Mouse (Mus musculus): Measurements from ENCODE around the gene Ulk2.
A peak's percentile ranks its signal among the peaks of the same experiment; 100 is the strongest.
"Not testable (repeated sequence)": the region's sequence is repeated elsewhere in the genome, so short reads cannot be mapped to it uniquely, and the experiment has no call there.

Gene Ulk2

DNA sequence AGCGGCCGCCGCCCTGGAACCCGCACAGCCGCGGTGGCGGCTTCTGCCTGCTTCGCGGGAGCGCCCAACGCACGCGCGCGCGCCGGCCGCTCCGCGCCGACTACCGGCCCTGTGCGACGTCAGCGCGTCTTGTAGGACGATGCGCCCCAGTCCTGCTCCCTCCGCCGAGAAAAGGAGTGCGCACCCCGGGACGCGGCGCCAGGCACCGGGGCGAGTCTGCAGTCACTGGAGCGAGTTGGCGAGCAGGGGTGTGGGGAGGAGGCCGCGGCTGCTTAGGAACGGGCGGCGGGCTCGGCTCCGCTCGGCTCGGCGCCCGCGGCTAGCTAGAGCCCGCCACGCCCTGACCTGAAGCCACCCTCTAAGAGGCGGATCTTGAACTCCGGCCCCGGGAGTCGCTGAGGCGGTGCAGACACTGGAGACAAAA, at the start of gene Ulk2:
Ulk2 (minus strand) TSS at position 86 of the 424 bp plus-strand sequence.
- peak; percentile 87 to 90 for DNase-seq (ENCODE audit: low spot score in 2 of 2)

DNA sequence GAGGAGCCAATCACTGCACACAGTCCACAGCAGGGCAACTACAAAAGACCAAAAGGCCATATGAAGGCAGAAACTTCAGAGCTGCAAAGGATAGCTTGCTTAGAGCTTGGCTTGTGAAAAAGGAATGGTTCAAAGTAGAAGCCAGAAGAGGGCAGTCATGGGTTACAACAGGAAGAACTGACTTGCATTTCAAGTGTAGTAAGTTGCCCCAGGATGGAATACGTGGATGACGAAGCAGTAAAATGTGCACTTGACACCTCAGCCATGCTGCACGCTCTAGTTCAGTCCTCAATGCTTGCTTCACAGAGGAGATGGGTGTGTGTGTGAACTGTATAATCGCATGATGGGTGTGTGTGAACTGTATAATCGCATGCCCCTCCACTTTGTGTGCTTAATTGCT, 27.3 kb upstream of the Ulk2 start:
- no peak for DNase-seq (ENCODE audit: low spot score in 2 of 2)

DNA sequence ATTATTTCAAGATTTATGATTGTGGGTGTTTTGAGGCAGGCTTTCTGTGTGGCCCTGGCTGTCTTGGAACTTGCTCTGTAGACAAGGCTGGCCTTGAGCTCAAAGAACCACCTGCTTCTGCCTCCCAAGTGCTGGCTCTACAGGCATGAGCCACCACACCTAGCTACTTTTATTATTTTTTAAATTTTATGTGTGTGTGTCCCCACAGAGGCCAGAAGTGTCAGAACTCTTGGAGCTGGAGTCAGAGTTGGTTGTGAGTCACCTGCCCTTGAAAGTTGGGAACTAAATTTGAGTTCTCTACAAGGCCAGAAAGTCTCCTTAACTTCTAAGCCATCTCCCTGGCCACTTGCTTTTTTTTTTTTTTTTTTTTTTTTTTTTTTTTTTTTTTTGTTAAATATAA, 25.0 kb upstream of the Ulk2 start:
- no peak for DNase-seq (ENCODE audit: low spot score in 2 of 2)

DNA sequence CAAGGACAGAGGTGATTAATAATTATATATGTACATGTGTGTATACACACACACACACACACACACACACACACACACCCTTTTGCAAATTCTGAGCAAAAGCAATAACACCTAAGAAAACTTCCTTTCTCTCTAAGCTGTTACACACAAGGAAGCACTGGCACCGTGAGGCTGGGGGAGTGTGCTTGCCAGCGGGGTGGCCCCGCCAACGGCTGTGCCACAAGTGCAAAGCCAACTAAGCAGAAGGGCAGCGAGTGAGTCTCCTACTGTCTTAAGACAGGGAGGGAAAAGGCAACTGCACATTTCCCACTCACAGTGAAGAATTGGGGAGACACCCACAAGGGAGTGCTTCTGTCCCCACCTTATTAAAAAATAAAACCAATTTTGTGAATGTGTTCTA, 17.0 kb upstream of the Ulk2 start:
- no peak for DNase-seq (ENCODE audit: low spot score in 2 of 2)

DNA sequence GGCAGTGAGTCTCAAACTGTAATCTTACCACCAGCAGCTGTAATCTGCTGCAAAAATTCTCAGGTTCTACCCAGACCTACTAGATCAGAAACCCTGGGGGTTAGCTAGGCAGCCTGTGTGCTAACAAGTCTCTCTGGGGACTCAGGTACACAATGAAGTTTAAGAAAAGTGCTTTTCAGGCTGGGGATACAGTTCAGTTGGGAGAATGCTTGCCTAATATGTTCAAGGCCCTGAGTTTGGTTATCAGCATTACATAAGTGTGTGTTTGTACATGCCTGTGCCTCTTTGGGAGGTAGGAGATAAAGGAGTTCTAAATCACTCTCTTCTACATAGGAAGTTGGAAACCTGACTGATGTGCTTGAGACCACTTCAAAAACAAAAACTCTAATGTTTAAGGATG, 12.0 kb upstream of the Ulk2 start:
- DNase-seq (ENCODE audit: low spot score in 2 of 2), result no peak

DNA sequence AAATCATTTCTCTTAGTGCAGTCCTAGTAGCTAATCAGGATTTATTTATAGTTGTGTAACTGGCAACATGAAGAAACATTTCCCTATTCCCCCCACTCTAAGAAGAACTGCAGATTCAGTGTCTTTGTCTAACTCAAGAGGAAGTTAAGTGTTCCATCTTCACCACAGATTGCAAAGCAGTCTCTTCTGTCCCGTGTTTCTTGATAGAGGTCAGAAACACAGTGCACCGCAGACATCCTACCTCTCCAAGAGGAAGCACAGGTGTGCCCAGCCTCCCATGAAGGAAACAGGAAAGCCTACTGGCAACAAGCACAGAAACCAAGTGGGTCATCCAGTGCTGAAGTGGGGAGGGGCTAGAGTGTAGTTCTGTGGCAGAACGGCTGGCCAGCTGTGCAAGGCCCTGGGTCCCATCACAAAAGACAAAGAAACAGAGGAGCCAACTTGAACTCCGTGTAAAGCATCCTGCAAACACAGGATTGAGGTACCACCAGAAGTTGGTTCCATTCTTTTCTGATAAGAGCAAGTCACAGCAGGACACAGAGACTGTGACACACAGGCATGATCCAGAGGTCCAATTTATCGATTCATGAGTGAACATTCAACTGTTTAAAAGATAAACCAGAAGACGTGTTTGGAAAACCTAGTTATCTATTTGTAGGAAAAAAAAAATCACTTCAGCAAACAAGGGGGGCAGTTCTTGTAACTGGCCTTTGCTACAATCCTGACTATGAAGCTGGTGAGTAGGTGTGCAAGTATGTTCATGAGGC, 7.1 kb upstream of the Ulk2 start:
- no peak for DNase-seq (ENCODE audit: low spot score in 2 of 2)

DNA sequence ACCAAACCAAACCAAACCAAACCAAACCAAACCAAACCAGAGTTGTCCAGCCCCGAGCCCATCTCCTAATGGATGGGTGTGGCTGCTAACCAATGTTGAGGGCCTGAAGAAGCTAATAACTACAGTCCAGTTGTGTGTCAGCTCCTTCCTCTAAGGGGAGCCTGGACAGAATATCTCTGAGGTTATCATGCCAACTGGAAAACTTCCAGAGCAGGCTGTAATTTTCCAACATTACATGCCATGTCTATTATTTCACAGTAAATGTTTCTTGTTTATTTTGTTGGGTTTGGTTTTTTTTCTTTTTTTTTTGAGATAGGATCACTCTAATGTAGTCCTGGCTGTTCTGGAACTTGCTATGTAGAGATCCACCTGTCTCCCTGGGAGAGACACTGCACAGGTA, 4.4 kb upstream of the Ulk2 start:
- DNase-seq (ENCODE audit: low spot score in 2 of 2), result no peak

DNA sequence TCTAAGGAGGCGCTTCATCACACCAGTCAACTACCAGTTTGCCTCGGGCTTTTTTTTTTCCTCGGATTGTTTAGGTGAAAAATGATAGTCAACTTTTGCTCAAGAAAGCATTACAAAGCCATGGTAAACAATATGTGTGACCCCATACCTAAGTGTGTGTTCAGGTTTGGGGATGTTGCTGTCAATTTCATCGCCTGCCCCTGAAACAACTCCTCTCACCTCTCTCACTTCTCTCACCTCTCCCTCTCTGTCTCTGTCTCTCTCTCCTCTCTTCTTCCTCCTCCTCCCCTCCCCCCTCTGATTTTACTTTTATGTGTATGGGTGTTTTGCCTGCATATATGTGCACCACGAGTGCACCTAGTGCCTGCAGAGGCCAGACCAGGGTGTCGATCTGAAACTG, 666 bp upstream of the Ulk2 start:
- DNase-seq (ENCODE audit: low spot score in 2 of 2), result no peak

DNA sequence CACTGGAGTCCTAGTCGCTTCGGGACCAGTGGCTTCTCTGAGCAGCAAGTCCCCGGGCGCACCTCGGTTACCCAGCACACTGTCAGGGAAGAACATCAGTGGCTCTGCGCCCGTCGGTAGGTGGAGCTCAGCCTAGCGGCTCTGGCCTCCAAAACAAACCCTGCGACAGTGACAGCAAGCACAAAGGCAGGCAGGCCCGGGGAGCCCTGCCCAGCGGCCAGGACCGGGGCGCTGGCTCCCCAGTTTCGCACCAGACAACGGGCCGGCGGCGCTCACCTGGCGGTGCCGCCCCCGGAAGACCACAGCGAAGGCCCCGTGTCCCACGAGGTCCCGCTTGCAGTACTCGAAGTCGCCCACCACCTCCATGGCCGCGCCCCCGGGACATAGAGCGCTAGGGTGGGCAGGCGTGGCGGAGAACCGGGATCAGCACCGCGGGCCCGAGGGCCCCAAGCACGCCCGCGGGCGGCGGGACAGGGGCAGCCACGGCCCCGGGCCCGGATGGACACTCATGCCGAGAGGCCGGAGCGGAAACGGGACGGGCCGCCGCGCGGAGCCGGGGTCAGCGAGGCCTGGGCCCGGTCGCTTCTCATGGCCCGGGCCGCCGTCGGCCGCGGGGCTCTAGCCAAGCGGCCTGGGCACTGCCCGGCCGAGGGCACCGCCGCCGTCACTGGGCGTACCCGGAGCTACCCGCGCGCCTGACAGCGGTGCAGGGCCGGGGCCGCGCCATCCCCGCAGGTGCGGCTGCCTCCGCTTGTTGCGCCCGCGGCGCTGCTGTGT, 474 bp downstream of the Ulk2 start:
- DNase-seq (ENCODE audit: low spot score in 2 of 2), result peak; percentile 81 to 87

DNA sequence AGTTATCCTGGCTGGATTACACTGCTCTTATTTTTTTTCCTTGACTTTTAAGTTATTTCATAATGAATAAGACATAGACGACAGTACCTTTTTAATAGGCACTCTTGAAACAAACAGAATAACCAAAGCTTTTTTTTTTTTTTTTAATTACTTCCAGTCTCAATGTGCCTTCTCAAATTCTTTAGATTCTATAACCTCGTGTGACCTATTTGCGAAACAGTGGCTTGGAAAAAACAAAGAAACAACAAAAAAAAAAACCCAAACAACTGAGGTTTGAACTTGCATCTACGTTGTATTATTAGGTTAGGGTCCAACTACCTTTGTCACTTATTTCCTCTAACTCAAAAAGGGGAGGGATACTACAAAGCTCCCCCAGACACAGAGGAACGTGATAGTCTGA, 1.2 kb downstream of the Ulk2 start:
- DNase-seq (ENCODE audit: low spot score in 2 of 2), result no peak

DNA sequence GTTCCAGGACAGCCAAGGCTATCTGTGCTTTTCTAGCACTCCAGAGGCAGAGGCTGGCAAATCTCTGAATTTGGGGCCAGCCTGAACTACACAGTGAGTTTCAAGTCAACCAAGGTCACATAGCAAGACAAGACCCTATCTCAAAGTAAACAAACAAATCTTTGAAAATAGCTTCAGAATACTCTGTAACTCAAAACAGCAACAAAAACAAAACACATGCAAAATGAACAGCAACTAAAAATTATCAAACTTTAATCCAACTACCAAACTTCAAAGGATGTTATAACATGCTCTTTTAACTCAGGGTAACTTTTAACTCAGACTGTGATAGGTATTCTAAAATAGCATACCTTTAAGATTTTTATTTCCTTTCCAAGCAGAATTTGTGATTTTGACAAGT, 2.0 kb downstream of the Ulk2 start:
- DNase-seq (ENCODE audit: low spot score in 2 of 2), result no peak

DNA sequence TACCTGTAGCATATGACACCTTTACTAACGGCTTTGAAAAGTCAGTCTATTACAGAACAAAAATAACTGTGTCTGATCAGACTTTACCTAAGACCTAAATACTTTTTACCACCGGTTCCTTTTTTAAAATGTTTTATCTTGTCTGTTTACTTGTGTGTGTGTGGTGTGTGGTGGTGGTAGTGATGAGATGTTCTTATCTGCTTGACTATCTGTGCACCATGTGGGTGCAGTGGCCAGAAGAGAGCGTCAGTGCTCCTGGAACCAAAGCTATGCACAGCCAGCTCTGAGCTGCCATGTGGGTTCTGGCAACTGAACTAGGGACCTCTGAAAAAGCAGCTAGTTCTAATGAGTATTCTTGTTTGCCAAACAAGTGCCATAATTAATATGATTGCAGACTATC, 3.7 kb downstream of the Ulk2 start:
- DNase-seq (ENCODE audit: low spot score in 2 of 2), result peak in 1 of 2 experiments; percentile 48

DNA sequence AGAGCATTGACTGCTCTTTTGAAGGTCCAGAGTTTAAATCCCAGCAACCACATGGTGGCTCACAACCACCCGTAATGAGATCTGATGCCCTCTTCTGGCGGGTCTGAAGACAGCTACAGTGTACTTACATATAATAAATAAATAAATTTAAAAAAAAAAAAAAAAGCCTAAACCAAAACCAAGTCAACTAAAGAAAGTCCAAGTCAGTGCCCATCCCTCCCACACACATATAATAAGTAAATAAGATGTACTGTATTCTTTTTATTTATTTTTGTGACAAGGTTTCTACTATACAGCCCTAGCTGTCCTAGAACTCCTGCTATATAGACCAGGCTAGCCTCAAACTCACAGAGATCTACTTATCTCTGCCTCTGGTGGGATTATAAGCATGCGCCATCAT, 14.2 kb downstream of the Ulk2 start:
- DNase-seq (ENCODE audit: low spot score in 2 of 2), result peak in 1 of 2 experiments; percentile 17

DNA sequence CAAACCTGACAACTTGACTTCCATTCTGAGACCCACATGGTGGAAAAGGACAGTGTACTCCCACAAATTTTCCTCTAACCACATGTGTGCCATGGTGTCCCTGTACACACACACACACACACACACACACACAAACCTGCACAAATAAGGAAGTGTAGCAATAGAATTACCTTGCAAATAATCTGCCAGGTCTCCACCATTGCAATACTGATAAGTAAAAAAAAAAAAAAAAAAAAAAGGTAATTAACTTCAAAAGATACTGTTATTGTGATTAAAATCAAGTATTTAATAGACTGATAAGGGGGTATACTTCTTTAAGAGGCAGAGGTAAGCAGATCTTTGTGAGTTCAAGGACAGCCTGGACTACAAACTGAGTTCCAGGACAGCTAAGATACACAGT, 14.9 kb downstream of the Ulk2 start:
- no peak for DNase-seq (ENCODE audit: low spot score in 2 of 2)

DNA sequence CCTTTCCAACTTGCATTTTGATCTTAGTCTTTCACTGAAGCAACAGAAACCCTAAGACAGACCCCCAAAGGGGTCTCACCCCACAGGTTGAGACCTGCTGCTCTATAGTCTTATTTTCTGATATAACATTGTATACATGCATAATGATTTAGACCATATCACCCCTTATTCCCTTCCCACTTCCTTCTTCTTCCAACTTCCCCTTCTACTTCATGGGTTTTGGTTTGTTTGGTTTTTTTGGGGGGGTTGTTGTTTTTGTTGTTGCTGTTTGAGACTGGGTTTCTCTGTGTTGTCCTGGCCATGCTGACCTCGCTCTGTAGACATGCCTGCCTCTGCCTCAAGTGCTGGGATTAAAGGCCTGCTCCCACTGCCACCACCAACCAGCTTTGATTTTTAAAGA, 15.7 kb downstream of the Ulk2 start:
- no peak for DNase-seq (ENCODE audit: low spot score in 2 of 2)

DNA sequence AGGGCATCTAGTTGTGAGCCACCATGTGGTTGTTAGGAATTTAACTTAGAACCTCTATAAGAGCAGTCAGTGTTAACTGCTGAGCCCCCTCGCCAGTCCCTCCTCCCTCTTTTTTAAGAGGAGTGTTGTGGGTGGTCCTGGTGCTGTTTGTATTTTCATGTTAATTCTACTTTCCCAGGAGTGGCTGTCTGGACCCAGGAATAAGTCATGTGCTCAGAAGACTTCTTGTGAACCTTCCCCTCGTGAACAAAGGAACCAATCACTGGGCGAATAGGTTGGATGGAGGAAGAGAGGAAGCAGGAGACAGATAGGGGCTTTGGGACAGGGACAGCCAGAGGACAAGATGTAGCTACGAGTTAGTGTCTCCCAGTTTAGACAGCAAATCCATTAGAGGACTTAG, 45.1 kb downstream of the Ulk2 start:
- no peak for DNase-seq (ENCODE audit: low spot score in 2 of 2)

DNA sequence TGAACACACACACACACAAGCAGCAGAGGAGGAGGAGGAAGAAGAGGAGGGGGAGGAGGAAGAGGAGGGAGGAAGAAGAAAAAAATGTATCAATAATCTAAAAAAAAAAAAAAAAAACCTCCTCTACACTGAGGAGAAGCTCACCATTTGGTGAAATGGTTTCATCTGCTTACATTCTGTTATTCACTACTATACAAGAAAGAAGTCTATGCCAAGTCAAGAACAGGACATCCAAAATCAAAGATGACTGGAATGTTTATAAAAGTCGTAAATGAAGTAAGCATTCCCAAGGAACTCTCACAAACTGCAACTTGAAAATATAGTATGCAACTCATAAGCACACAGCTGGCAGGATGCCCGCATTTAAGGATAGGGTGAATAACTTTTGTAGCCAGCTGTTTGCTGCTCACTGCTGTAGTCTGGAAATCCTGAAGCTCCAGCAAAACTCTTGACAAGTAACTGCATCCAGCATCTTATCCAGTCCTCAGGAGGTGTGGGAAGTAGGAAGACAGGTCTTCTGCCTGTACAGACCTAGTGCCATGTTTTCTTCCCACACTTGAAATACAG, 46.2 kb downstream of the Ulk2 start:
- no peak for DNase-seq (ENCODE audit: low spot score in 2 of 2)

DNA sequence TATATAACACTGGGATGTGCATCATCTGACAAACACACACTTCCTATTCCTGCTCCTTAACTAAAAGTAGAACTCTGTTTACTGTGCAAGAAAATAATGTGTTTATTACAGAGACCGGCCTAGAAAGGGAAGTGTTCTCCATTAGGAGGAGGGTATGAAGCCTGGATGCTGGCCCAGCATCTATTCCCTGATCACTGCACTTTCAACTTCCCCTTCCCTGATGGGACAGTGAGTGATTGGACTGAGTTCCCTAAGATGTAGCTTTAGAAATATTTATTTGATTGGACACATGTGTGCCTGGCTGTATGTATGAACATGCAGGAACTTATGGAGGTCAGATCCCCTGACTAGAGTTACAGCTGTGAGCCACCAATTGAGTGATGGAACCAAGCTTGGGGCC, 61.4 kb downstream of the Ulk2 start:
- no peak for DNase-seq (ENCODE audit: low spot score in 2 of 2)

DNA sequence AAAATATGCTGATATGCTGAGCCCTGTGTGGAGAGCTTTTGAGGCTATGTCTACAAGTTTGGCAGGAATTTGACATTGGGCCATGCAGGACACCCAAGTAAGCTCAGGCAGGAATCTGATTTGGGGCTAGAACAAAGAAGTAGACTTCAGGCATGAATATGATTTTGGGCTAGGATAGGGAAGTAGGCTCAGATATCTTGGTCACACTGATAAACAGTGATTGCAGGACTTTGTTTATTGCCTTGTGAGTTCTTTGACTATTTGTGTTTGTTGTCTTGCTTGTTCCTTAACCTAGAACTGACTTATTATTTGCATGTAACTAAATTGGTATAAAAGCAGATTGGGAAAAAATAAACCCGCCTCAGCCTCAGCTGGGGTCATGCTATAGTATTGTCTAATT, 66.3 kb downstream of the Ulk2 start:
- DNase-seq (ENCODE audit: low spot score in 2 of 2), result no peak

DNA sequence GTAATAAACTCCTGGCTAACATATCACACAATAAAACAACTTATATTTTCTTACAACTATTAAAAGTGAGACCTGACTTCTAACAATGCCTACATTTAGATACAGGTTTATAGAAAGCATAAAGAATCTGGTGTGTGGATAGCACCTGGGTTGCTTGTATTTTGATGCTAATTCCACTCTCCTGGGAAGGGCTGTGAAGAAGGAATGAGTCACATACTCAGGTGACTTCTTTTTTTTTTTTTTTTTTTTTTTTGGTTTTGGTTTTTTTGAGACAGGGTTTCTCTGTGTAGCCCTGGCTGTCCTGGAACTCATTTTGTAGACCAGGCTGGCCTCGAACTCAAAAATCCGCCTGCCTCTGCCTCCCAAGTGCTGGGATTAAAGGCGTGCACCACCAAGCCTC, 72.3 kb downstream of the Ulk2 start:
- not testable (repeated sequence) for DNase-seq (ENCODE audit: low spot score in 2 of 2)

DNA sequence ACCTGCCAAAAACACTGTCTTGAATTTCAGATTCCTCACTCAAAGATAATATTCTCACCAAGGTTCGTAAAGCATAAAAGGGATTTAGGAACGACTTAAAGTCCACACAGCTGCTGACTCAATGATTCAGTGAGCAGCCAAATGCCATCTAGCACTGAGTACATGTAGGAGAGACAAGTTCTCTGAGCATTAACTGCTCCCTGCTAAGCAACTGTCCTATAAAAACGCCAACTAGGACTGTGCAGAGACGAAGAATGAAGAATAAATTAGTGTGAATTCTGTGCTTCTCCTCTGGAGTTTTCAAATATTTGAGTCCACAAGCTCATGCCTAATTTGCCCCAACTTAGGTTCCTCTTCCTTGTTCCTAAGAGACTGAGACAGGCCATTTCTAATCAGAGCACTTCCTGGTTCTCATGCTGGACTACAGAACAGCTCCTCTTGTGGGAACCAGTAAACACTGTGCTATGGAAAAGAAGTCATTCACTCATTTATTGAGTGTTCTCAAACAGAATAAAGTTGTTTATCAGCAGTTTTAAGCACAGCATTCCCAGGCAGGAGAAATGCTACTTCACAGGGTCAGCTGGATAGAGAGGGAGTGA, 80.2 kb downstream of the Ulk2 start:
- DNase-seq (ENCODE audit: low spot score in 2 of 2), result no peak

DNA sequence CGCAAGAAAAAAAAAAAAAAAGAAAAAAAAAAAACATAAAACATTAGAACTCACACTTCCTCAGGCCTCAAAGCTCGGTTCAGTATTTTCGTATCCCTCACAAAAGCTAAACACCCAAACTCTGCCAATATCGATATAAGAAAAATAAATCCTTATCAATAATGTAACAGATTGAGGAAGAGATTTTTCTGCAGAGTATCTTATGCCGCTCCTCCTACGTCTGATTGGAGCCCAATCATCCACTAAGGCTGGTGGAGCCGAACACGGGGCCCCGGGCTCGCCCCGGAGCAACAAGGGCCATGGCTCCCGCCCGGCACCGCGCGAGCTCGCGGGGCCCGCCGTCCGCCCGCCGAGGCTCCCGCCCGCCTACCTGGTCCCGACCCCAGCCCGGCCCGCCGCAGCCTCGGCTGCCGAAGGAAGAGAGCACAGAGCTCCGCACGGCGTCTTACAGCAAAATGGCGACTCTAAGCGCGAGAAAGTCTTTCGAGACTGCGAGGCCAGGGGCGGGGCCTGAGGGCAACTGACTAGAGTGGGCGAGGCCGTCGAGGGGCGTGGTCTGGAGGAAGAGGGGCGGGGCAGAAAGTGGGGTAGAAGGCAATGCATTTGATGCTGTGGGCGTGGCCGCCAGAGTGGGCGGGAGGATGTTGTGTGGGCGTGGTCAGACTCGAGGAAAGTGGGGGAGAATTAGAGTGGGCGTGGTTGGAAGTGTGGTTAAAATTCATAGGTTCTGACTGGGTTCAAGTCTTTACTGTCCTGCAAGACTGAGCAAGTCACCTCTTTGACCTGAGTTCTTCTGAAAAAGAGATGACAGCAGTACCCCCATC, 93.1 kb downstream of the Ulk2 start, which contains the start of gene Prpsap2:
Prpsap2 (minus strand) TSS at position 505 of the 824 bp plus-strand sequence.
- DNase-seq (ENCODE audit: low spot score in 2 of 2), result peak; percentile 99 to 100
